Mouse (Mus musculus): ENCODE measurements at regions not wholly inside any gene's neighbourhood (a gene's known extent, or its start where the extent isn't known, plus 50 kb on each side); places are given as distances from the start of the nearest gene placed in this dataset.

DNA sequence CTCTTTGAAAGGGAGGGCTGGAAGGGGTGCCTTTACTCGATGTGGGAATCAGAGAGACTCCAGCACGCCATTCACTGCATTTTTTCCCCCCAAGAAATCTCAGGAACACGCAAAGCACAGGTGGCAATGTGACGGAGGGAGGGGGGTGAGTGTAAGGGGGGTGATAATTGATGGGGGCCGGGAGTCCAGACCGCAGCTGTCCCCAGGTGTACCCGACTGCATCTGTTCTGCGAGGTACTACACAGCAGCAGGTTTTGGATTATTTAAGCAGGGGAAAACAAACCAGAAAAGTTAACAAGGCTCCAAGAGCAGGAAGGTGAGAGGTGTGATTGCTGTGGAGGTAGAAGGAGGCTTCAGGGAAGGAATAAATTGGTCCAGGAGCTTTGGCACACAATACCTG lies 153.8 kb upstream of the Satb1 start:
- Histone ChIP-seq H3K27me3 (ENCODE audit: control insufficient read depth, insufficient read depth, low read length) (no peaks in the 10 kb centered on the region), H3K36me3 (ENCODE audit: control insufficient read depth, insufficient read depth, low read length) (no peaks in the 10 kb centered on the region), H3K4me3 (ENCODE audit: extremely low read depth, insufficient read depth, insufficient read length) (no peak overlapping the region), H3K4me1 (ENCODE audit: control insufficient read depth, insufficient read depth, insufficient read length) (no peaks in the 10 kb centered on the region), H3K27ac (ENCODE audit: insufficient read depth, low read length) (no peak overlapping the region)
- 83% methylated on average over 8 of the region's 8 CpGs for WGBS
- TF ChIP-seq CTCF (IDR thresholded peaks at IDR 0.05; ENCODE audit: extremely low read depth, insufficient read depth, insufficient read length, insufficient replicate concordance) (no peak), POLR2A (IDR thresholded peaks at IDR 0.05; ENCODE audit: low read depth, low read length) (no peak)
- DNase-seq (ENCODE audit: low read depth in 1 of 2, low spot score in 2 of 2), result no peak

- no peaks in the 10 kb centered on the region for H3K27me3 ChIP-seq (ENCODE audit: control insufficient read depth, insufficient read depth, low read length)
Measured at GRCm38 (mm10) chr17:51986212-51986611, 153.1 kb upstream of the Satb1 start.

GRCm38 (mm10) chr17:51979126-51979525 lies 146.0 kb upstream of the Satb1 start:
- no peaks in the 10 kb centered on the region for H3K36me3 ChIP-seq (ENCODE audit: control insufficient read depth, insufficient read depth, low read length)
- no peak for TF ChIP-seq CTCF (IDR thresholded peaks at IDR 0.05; ENCODE audit: extremely low read depth, insufficient read depth, insufficient read length, insufficient replicate concordance)
- TF ChIP-seq POLR2A (IDR thresholded peaks at IDR 0.05; ENCODE audit: low read depth, low read length), result no peak
- no peak overlapping the region for H3K27ac ChIP-seq (ENCODE audit: insufficient read depth, low read length)
- H3K4me3 ChIP-seq (ENCODE audit: extremely low read depth, insufficient read depth, insufficient read length), result no peak overlapping the region
- DNase-seq (ENCODE audit: low read depth in 1 of 2, low spot score in 2 of 2), result no peak
- no peaks in the 10 kb centered on the region for H3K4me1 ChIP-seq (ENCODE audit: control insufficient read depth, insufficient read depth, insufficient read length)
- 76% methylated on average over 2 of the region's 2 CpGs for WGBS
- no peaks in the 10 kb centered on the region for H3K27me3 ChIP-seq (ENCODE audit: control insufficient read depth, insufficient read depth, low read length)

More at GRCm38 (mm10) chr17:51986212-51986611, 153.1 kb upstream of the Satb1 start:
- Histone ChIP-seq H3K4me3 (ENCODE audit: extremely low read depth, insufficient read depth, insufficient read length) (no peak overlapping the region), H3K27ac (ENCODE audit: insufficient read depth, low read length) (no peak overlapping the region), H3K36me3 (ENCODE audit: control insufficient read depth, insufficient read depth, low read length) (no peaks in the 10 kb centered on the region), H3K4me1 (ENCODE audit: control insufficient read depth, insufficient read depth, insufficient read length) (no peaks in the 10 kb centered on the region)
- no peak for TF ChIP-seq POLR2A (IDR thresholded peaks at IDR 0.05; ENCODE audit: low read depth, low read length)
- no peak for TF ChIP-seq CTCF (IDR thresholded peaks at IDR 0.05; ENCODE audit: extremely low read depth, insufficient read depth, insufficient read length, insufficient replicate concordance)
- 53% methylated on average over 14 of the region's 14 CpGs for WGBS
- no peak for DNase-seq (ENCODE audit: low read depth in 1 of 2, low spot score in 2 of 2)

DNA sequence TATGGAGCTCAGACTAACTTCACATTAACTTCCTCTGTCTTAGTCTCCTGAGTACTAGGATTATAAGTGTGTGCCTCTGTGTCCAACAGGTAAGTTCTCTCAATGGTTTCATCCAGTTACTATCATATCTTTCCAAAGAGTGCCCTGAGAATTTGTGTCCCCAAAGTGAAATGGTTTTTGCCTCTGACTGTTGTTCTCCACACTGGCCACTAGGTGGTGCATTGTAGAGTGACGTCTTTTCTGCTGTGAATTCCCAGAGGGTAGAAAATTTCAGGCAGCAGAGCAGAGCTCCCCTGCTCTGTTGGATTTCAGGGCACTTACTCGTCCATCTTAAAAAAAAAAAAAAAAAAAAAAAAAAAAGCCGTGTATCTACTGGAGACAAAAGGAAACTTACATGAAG lies 138.4 kb upstream of the Satb1 start:
- H3K4me1 ChIP-seq (ENCODE audit: control insufficient read depth, insufficient read depth, insufficient read length), result no peaks in the 10 kb centered on the region
- DNase-seq (ENCODE audit: low read depth in 1 of 2, low spot score in 2 of 2), result peak in 1 of 2 experiments; percentile 5
- H3K27ac ChIP-seq (ENCODE audit: insufficient read depth, low read length), result no peak overlapping the region
- no peak overlapping the region for H3K4me3 ChIP-seq (ENCODE audit: extremely low read depth, insufficient read depth, insufficient read length)
- no peaks in the 10 kb centered on the region for H3K27me3 ChIP-seq (ENCODE audit: control insufficient read depth, insufficient read depth, low read length)
- TF ChIP-seq POLR2A (IDR thresholded peaks at IDR 0.05; ENCODE audit: low read depth, low read length) (no peak), CTCF (IDR thresholded peaks at IDR 0.05; ENCODE audit: extremely low read depth, insufficient read depth, insufficient read length, insufficient replicate concordance) (peak; percentile 48; the same call in 1 of the 2 replicates)
- no peaks in the 10 kb centered on the region for H3K36me3 ChIP-seq (ENCODE audit: control insufficient read depth, insufficient read depth, low read length)
- 61% methylated on average over 3 of the region's 3 CpGs for whole genome bisulfite sequencing

- no peak for DNase-seq (ENCODE audit: low read depth in 1 of 2, low spot score in 2 of 2)
- no peak overlapping the region for H3K4me3 ChIP-seq (ENCODE audit: extremely low read depth, insufficient read depth, insufficient read length)
- TF ChIP-seq CTCF (IDR thresholded peaks at IDR 0.05; ENCODE audit: extremely low read depth, insufficient read depth, insufficient read length, insufficient replicate concordance) (no peak), POLR2A (IDR thresholded peaks at IDR 0.05; ENCODE audit: low read depth, low read length) (no peak)
- H3K27ac ChIP-seq (ENCODE audit: insufficient read depth, low read length), result no peak overlapping the region
- no peaks in the 10 kb centered on the region for H3K36me3 ChIP-seq (ENCODE audit: control insufficient read depth, insufficient read depth, low read length)
- 91% methylated on average over 11 of the region's 11 CpGs for WGBS
- no peaks in the 10 kb centered on the region for H3K27me3 ChIP-seq (ENCODE audit: control insufficient read depth, insufficient read depth, low read length)
- no peaks in the 10 kb centered on the region for H3K4me1 ChIP-seq (ENCODE audit: control insufficient read depth, insufficient read depth, insufficient read length)
Measured at GRCm38 (mm10) chr17:51966573-51967284, 133.6 kb upstream of the Satb1 start.

GRCm38 (mm10) chr17:51962529-51963110 lies 129.5 kb upstream of the Satb1 start:
- TF ChIP-seq CTCF (IDR thresholded peaks at IDR 0.05; ENCODE audit: extremely low read depth, insufficient read depth, insufficient read length, insufficient replicate concordance), result no peak
- TF ChIP-seq POLR2A (IDR thresholded peaks at IDR 0.05; ENCODE audit: low read depth, low read length), result no peak
- H3K27me3 ChIP-seq (ENCODE audit: control insufficient read depth, insufficient read depth, low read length), result no peaks in the 10 kb centered on the region
- H3K27ac ChIP-seq (ENCODE audit: insufficient read depth, low read length), result no peak overlapping the region
- 55% methylated on average over 12 of the region's 12 CpGs for WGBS
- no peaks in the 10 kb centered on the region for H3K4me1 ChIP-seq (ENCODE audit: control insufficient read depth, insufficient read depth, insufficient read length)
- H3K4me3 ChIP-seq (ENCODE audit: extremely low read depth, insufficient read depth, insufficient read length), result no peak overlapping the region
- DNase-seq (ENCODE audit: low read depth in 1 of 2, low spot score in 2 of 2), result no peak
- H3K36me3 ChIP-seq (ENCODE audit: control insufficient read depth, insufficient read depth, low read length), result no peaks in the 10 kb centered on the region

- no peak for DNase-seq (ENCODE audit: low read depth in 1 of 2, low spot score in 2 of 2)
- Histone ChIP-seq H3K27ac (ENCODE audit: insufficient read depth, low read length) (no peak overlapping the region), H3K36me3 (ENCODE audit: control insufficient read depth, insufficient read depth, low read length) (no peaks in the 10 kb centered on the region), H3K27me3 (ENCODE audit: control insufficient read depth, insufficient read depth, low read length) (no peaks in the 10 kb centered on the region), H3K4me1 (ENCODE audit: control insufficient read depth, insufficient read depth, insufficient read length) (no peaks in the 10 kb centered on the region), H3K4me3 (ENCODE audit: extremely low read depth, insufficient read depth, insufficient read length) (no peak overlapping the region)
- 92% methylated on average over 4 of the region's 4 CpGs for WGBS
- no peak for TF ChIP-seq CTCF (IDR thresholded peaks at IDR 0.05; ENCODE audit: extremely low read depth, insufficient read depth, insufficient read length, insufficient replicate concordance)
- no peak for TF ChIP-seq POLR2A (IDR thresholded peaks at IDR 0.05; ENCODE audit: low read depth, low read length)
Measured at GRCm38 (mm10) chr17:51961337-51961736, 128.2 kb upstream of the Satb1 start.
